Mouse (Mus musculus) kidney, embryonic 14.5 days (tissue): ENCODE measurements around the gene Hrh1. TPM values are rescaled to one million over a fixed set of nuclear protein-coding genes. Genes with fewer than 3 reads are reported as not detected.

Experiments
- ATAC-seq: fragments of 200-750 bp; cut with Nextera tagmentation; 2 replicates; pipeline ENCODE4 v1.8.0; 2017; ENCODE audit warnings: moderate number of reproducible peaks, mild to moderate bottlenecking, moderate TSS enrichment, moderate library complexity; ENCODE audit not compliant: low FRiP score, low TSS enrichment
- H3K27ac ChIP-seq: fragments of 300-500 bp; sonication (generic); 2 replicates; pipeline ENCODE4 v1.5.1; 2014; ENCODE audit warnings: low read depth, mild to moderate bottlenecking, low read length, moderate library complexity, mixed read lengths
- H3K27me3 ChIP-seq: fragments of 300-500 bp; sonication (generic); 2 replicates; pipeline ENCODE4 v1.6.1; 2014; ENCODE audit warnings: mild to moderate bottlenecking, low read length; ENCODE audit not compliant: control insufficient read depth, insufficient read depth
- H3K36me3 ChIP-seq: fragments of 300-500 bp; sonication (generic); 2 replicates; pipeline ENCODE4 v1.6.1; 2014; ENCODE audit warnings: low read length, mixed read lengths; ENCODE audit not compliant: control insufficient read depth, insufficient read depth
- H3K4me1 ChIP-seq: fragments of 300-500 bp; sonication (generic); 2 replicates; pipeline ENCODE4 v1.6.1; 2014; ENCODE audit warnings: low read length, mixed read lengths; ENCODE audit not compliant: control insufficient read depth, insufficient read depth
- H3K4me2 ChIP-seq: fragments of 300-500 bp; sonication (generic); replicated peaks from 2 replicates; pipeline ENCODE4 v1.6.1; 2014; ENCODE audit warnings: low read depth, mild to moderate bottlenecking, low read length
- H3K4me3 ChIP-seq: fragments of 300-500 bp; sonication (generic); 2 replicates; pipeline ENCODE4 v1.5.1; 2014; ENCODE audit warnings: mild to moderate bottlenecking, low read length
- H3K9ac ChIP-seq: fragments of 300-500 bp; sonication (generic); 2 replicates; pipeline ENCODE4 v1.6.1; 2014; ENCODE audit warnings: low read depth, mild to moderate bottlenecking, low read length, moderate library complexity
- H3K9me3 ChIP-seq: fragments of 300-500 bp; sonication (generic); 2 replicates; pipeline ENCODE4 v1.6.1; 2016; ENCODE audit warnings: low read length; ENCODE audit not compliant: control insufficient read depth
- WGBS: fragments of 180-500 bp; shearing (Covaris S2); extraction: QIAGEN DNeasy Blood & Tissue Kit; methylation state at CpG from one replicate; pipeline ENCODE4 v1.1.7; 2014; 5-methylcytosine and 5-hydroxymethylcytosine counted together
- polyA plus RNA-seq: library from polyadenylated mRNA; unstranded; fragments of >200 nt; fragmentation: Nextera tagmentation; extraction: Ambion mirVana; gene quantifications from 2 replicates; pipeline ENCODE4 v1.2.1, GENCODE M21; 2014

Gene Hrh1
- polyA plus RNA-seq, 1 experiment from 2014 or later: 0.16 TPM

DNA sequence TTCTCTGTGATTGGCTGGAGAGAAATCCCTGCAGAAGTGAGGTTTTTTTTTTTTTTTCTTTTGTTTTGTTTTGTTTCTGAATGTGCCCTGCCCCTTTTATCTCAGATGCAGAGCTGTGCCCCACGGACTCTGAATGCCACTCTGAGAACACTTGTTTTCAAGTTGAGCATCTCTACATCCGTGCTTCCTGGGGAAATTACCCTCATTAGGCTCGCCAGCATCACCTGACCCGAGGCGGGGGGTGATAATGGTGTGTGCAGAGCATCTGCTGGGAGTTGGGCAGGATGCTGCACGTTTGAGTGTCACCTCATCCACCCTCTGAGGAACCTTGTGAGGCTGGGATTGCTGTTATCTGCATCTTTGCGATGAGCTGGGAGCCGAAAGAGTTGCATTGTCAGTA lies 14.2 kb downstream of the Hrh1 start:
- WGBS: 42% methylated on average over 8 of the region's 8 CpGs
- Histone ChIP-seq H3K9me3 (peaks cover 3% of the 10 kb centered on the region; the same call in 1 of the 2 replicates), H3K4me2 (no peak overlapping the region), H3K27me3 (no peaks in the 10 kb centered on the region), H3K4me1 (no peaks in the 10 kb centered on the region), H3K27ac (no peak overlapping the region), H3K36me3 (no peaks in the 10 kb centered on the region), H3K4me3 (no peak overlapping the region), H3K9ac (no peak overlapping the region)
- ATAC-seq: no peak

DNA sequence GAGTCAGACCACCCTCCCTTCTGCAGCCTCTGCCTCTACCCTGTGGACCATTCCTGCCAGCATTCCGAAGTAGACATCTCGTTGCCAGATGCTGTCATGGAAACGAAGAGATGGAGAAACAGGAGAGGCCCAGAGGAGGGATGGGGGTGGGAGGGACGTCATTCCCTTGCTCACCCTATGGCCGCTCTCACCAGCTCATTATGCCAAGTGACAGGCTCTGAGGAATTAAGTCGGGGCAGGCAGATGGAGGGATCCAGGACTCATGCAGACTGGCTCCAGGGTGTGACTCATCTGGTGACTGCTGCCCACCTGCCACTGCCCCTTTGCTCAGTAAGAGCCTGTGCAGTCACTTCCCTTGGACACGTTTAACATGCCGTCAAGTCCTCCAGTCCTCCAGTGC lies 16.8 kb downstream of the Hrh1 start:
- Histone ChIP-seq H3K4me3 (no peak overlapping the region), H3K4me2 (no peak overlapping the region), H3K36me3 (no peaks in the 10 kb centered on the region), H3K9ac (no peak overlapping the region), H3K27ac (no peak overlapping the region), H3K4me1 (no peaks in the 10 kb centered on the region), H3K9me3 (peaks cover 3% of the 10 kb centered on the region; the same call in 1 of the 2 replicates), H3K27me3 (no peaks in the 10 kb centered on the region)
- no peak for ATAC-seq
- WGBS: 63% methylated on average over 8 of the region's 8 CpGs

DNA sequence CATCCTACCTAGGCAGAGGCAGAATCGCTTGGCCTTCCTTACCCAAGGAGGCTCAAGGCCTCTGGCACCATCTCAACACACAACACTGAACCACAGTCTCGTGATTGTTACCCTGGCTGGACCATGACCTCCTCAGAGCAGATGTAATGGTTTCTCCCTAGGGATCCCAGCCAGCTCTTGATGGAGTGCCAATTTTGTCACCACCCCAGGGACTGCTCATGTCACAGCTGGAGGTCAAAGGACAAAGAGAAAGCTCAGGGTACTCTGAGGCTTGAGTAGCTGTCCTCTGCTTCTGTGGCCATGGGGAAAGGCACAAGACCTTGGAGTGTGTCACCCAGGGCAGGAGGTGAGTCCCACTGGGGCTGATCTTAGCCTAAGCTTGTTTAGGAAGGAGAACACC lies 20.3 kb downstream of the Hrh1 start:
- no peak for ATAC-seq
- no peak overlapping the region for H3K4me2 ChIP-seq
- H3K36me3 ChIP-seq: no peaks in the 10 kb centered on the region
- no peaks in the 10 kb centered on the region for H3K4me1 ChIP-seq
- H3K27ac ChIP-seq: no peak overlapping the region
- H3K9me3 ChIP-seq: peaks cover 3% of the 10 kb centered on the region; the same call in 1 of the 2 replicates
- H3K9ac ChIP-seq: no peak overlapping the region
- H3K27me3 ChIP-seq: no peaks in the 10 kb centered on the region
- H3K4me3 ChIP-seq: no peak overlapping the region
- whole genome bisulfite sequencing: 67% methylated on average over 2 of the region's 2 CpGs

GRCm38 (mm10) chr6:114421061-114421460 lies 23.3 kb downstream of the Hrh1 start:
- H3K9me3 ChIP-seq: peaks cover 1% of the 10 kb centered on the region; the same call in 1 of the 2 replicates

GRCm38 (mm10) chr6:114423051-114423676 lies 25.4 kb downstream of the Hrh1 start:
- H3K4me2 ChIP-seq: no peak overlapping the region
- ATAC-seq: no peak
- H3K4me3 ChIP-seq: no peak overlapping the region
- H3K4me1 ChIP-seq: 0 out of 2 replicates have a peak, but pooled peaks cover 3% of the 10 kb centered on the region
- WGBS: 63% methylated on average over 9 of the region's 9 CpGs
- H3K9me3 ChIP-seq: no peaks in the 10 kb centered on the region
- no peak overlapping the region for H3K27ac ChIP-seq
- no peaks in the 10 kb centered on the region for H3K36me3 ChIP-seq
- no peak overlapping the region for H3K9ac ChIP-seq
- no peaks in the 10 kb centered on the region for H3K27me3 ChIP-seq

More at GRCm38 (mm10) chr6:114421061-114421460, 23.3 kb downstream of the Hrh1 start:
- H3K4me1 ChIP-seq: 0 out of 2 replicates have a peak, but pooled peaks cover 3% of the 10 kb centered on the region
- H3K4me3 ChIP-seq: no peak overlapping the region
- no peaks in the 10 kb centered on the region for H3K36me3 ChIP-seq
- H3K27me3 ChIP-seq: no peaks in the 10 kb centered on the region
- no peak overlapping the region for H3K4me2 ChIP-seq
- no peak overlapping the region for H3K27ac ChIP-seq
- no peak for ATAC-seq
- H3K9ac ChIP-seq: no peak overlapping the region

GRCm38 (mm10) chr6:114425343-114425742 lies 27.6 kb downstream of the Hrh1 start:
- Histone ChIP-seq H3K4me3 (no peak overlapping the region), H3K4me1 (0 out of 2 replicates have a peak, but pooled peaks cover 3% of the 10 kb centered on the region), H3K27me3 (no peaks in the 10 kb centered on the region), H3K27ac (no peak overlapping the region), H3K9me3 (no peaks in the 10 kb centered on the region), H3K4me2 (no peak overlapping the region), H3K36me3 (no peaks in the 10 kb centered on the region), H3K9ac (no peak overlapping the region)
- 35% methylated on average over 5 of the region's 5 CpGs for WGBS
- no peak for ATAC-seq

DNA sequence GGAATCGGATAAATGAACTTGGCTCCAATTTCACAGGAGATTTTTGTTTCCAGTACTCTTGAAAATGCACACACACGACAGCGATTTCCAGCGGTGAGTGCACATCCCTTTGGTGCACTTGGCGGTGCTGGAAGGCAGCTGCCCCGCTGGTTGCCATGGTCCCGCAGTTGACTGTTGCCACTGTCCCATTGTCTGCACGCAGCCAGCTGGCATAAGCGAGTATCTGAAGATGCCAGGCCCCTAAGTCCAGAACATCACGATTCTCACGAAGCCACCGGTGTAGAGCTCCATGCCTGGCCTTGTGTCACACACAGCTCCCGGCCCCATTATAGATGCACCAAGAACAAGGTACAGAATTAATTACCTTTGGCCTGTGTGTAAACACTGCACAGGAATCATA lies 29.9 kb downstream of the Hrh1 start:
- ATAC-seq: no peak
- Histone ChIP-seq H3K27ac (no peak overlapping the region), H3K9me3 (no peaks in the 10 kb centered on the region), H3K9ac (no peak overlapping the region), H3K4me3 (no peak overlapping the region), H3K27me3 (no peaks in the 10 kb centered on the region), H3K36me3 (no peaks in the 10 kb centered on the region), H3K4me2 (no peak overlapping the region), H3K4me1 (0 out of 2 replicates have a peak, but pooled peaks cover 3% of the 10 kb centered on the region)
- WGBS: 92% methylated on average over 13 of the region's 13 CpGs

- no peak overlapping the region for H3K9ac ChIP-seq
- ATAC-seq: peak; percentile 52; the same call in 1 of the 2 replicates
- no peak overlapping the region for H3K4me3 ChIP-seq
- H3K27ac ChIP-seq: no peak overlapping the region
- 29% methylated on average over 16 of the region's 16 CpGs for WGBS
- H3K36me3 ChIP-seq: no peaks in the 10 kb centered on the region
- H3K4me1 ChIP-seq: no peaks in the 10 kb centered on the region
- no peaks in the 10 kb centered on the region for H3K9me3 ChIP-seq
- H3K27me3 ChIP-seq: no peaks in the 10 kb centered on the region
- no peak overlapping the region for H3K4me2 ChIP-seq
Measured at GRCm38 (mm10) chr6:114428831-114429230, 31.1 kb downstream of the Hrh1 start.

- Histone ChIP-seq H3K36me3 (no peaks in the 10 kb centered on the region), H3K9ac (no peak overlapping the region), H3K9me3 (no peaks in the 10 kb centered on the region), H3K4me1 (no peaks in the 10 kb centered on the region), H3K27ac (no peak overlapping the region), H3K4me2 (no peak overlapping the region), H3K4me3 (no peak overlapping the region), H3K27me3 (no peaks in the 10 kb centered on the region)
- 34% methylated on average over 3 of the region's 3 CpGs for WGBS
- ATAC-seq: no peak
Measured at GRCm38 (mm10) chr6:114432591-114432990, 34.9 kb downstream of the Hrh1 start.
